Mouse (Mus musculus): ENCODE measurements at regions not wholly inside any gene's neighbourhood (a gene's known extent, or its start where the extent isn't known, plus 50 kb on each side); places are given as distances from the start of the nearest gene placed in this dataset.

GRCm38 (mm10) chr4:110125067-110125784 lies 147.4 kb downstream of the Dmrta2 start:
- TF ChIP-seq CTCF (IDR thresholded peaks at IDR 0.05; ENCODE audit: low read depth) (no peak), EP300 (IDR thresholded peaks at IDR 0.05; ENCODE audit: low read depth) (no peak)
